Mouse (Mus musculus) lung, embryonic 16.5 days (tissue): Measurements from ENCODE around the gene Haus2. TPM values are rescaled to one million over a fixed set of nuclear protein-coding genes. Genes with fewer than 3 reads are reported as not detected.
"Not testable (repeated sequence)": the region's sequence is repeated elsewhere in the genome, so short reads cannot be mapped to it uniquely, and the experiment has no call there.

ENCODE experiments used
- ATAC-seq: fragments of 200-750 bp; cut with Nextera tagmentation; 2 replicates; pipeline ENCODE4 v1.8.0; 2017; ENCODE audit warnings: low read depth, mild to moderate bottlenecking, moderate library complexity
- H3K27ac ChIP-seq: fragments of 300-500 bp; sonication (generic); 2 replicates; pipeline ENCODE4 v1.5.1; 2014; ENCODE audit warnings: mild to moderate bottlenecking, control low read depth, low read length
- H3K27me3 ChIP-seq: fragments of 300-500 bp; sonication (generic); 2 replicates; pipeline ENCODE4 v1.6.1; 2014; ENCODE audit warnings: low read depth, low read length, mixed read lengths; ENCODE audit not compliant: control insufficient read depth, insufficient read depth
- H3K36me3 ChIP-seq: fragments of 300-500 bp; sonication (generic); 2 replicates; pipeline ENCODE4 v1.6.1; 2014; ENCODE audit warnings: low read length; ENCODE audit not compliant: control insufficient read depth, insufficient read depth
- H3K4me1 ChIP-seq: fragments of 300-500 bp; sonication (generic); replicated peaks from 2 replicates; pipeline ENCODE4 v1.6.1; 2014; ENCODE audit warnings: low read length, mixed read lengths; ENCODE audit not compliant: control insufficient read depth, insufficient read depth
- H3K4me2 ChIP-seq: fragments of 300-500 bp; sonication (generic); 2 replicates; pipeline ENCODE4 v1.6.1; 2014; ENCODE audit warnings: low read depth, low read length, control low read depth
- H3K4me3 ChIP-seq: fragments of 300-500 bp; sonication (generic); 2 replicates; pipeline ENCODE4 v1.5.1; 2014; ENCODE audit warnings: mild to moderate bottlenecking, low read length, control low read depth
- H3K9ac ChIP-seq: fragments of 300-500 bp; sonication (generic); 2 replicates; pipeline ENCODE4 v1.6.1; 2014; ENCODE audit warnings: low read length, control low read depth
- H3K9me3 ChIP-seq: fragments of 300-500 bp; sonication (generic); 2 replicates; pipeline ENCODE4 v1.6.1; 2016; ENCODE audit warnings: low read length; ENCODE audit not compliant: control insufficient read depth
- WGBS: fragments of 180-500 bp; shearing (Covaris S2); extraction: QIAGEN DNeasy Blood & Tissue Kit; methylation state at CpG from one replicate; pipeline ENCODE4 v1.1.7; 2014; 5-methylcytosine and 5-hydroxymethylcytosine counted together
- polyA plus RNA-seq: library from polyadenylated mRNA; unstranded; fragments of >200 nt; fragmentation: Nextera tagmentation; extraction: Ambion mirVana; gene quantifications from 2 replicates; pipeline ENCODE4 v1.2.1, GENCODE M21; 2015

Gene Haus2
- polyA plus RNA-seq, 1 experiment from 2014 or later, result 23.1 TPM

DNA sequence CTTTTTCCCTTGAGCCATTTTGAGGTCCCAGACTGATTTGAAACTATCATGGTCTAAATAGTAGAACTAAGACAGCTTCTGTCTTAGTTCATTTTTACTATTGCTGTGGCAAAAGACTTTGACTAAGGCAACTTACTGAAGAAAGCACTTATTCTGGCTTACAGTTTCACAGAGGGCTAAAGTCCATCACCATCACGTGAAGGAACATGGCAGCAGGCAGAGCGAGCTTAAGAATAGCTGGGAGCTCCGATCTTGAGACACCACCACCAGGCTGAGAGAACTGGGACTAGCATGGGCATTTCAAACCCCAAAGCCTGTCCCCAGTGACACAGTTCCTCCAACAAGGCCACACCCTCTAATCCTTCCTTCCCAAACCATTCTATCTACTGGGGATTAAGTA lies 38.1 kb upstream of the Haus2 start:
- peaks cover 6% of the 10 kb centered on the region for H3K4me1 ChIP-seq
- no peak overlapping the region for H3K4me2 ChIP-seq
- no peaks in the 10 kb centered on the region for H3K27me3 ChIP-seq
- no peak overlapping the region for H3K4me3 ChIP-seq
- H3K27ac ChIP-seq, result no peak overlapping the region
- no peak overlapping the region for H3K9ac ChIP-seq
- WGBS, result 94% methylated on average over 3 of the region's 3 CpGs
- H3K36me3 ChIP-seq, result peaks cover 2% of the 10 kb centered on the region; the same call in 1 of the 2 replicates
- no peaks in the 10 kb centered on the region for H3K9me3 ChIP-seq
- ATAC-seq, result no peak

DNA sequence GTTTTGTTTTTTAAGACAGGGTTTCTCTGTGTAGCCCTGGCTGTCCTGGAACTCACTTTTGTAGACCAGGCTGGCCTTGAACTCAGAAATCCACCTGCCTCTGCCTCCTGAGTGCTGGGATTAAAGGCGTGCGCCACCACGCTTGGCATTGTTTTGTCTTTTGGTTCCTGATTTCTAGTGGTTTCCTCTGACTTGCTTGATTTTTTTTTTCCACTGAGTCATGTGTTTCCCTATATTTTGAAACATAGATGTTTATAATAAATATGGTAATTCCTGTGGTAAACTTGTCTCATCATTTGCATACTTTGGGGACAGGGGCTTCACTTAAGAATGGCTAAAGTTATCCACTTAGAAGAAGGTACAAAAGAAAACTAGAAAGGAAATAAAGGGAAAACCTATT lies 37.0 kb upstream of the Haus2 start:
- H3K9ac ChIP-seq, H3K36me3 ChIP-seq, ATAC-seq, H3K9me3 ChIP-seq, H3K4me1 ChIP-seq, H3K27ac ChIP-seq, H3K4me3 ChIP-seq, H3K27me3 ChIP-seq, H3K4me2 ChIP-seq: not testable (repeated sequence)
- 97% methylated on average over 3 of the region's 3 CpGs for WGBS

DNA sequence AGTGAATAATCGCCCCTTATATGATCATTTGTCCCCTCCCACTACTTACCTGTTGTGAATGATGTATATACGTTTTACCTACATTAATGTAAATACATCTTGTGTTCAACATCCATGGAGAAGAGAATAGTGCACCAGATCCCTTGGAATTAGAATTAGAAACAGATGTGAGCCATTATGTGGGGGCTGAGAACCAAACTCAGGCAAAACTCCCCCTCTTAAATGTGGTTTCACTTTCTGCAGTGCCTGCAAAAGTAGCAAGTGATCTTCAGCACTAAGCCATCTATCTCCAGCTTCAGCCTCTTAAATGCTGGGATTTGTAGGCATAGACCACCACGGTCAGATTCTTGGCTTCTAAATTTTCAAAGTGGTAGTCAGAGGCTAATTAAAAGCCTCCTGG lies 34.1 kb upstream of the Haus2 start:
- no peaks in the 10 kb centered on the region for H3K27me3 ChIP-seq
- no peak for ATAC-seq
- H3K4me3 ChIP-seq, result no peak overlapping the region
- H3K36me3 ChIP-seq, result peaks cover 2% of the 10 kb centered on the region; the same call in 1 of the 2 replicates
- H3K9me3 ChIP-seq, result no peaks in the 10 kb centered on the region
- peaks cover 3% of the 10 kb centered on the region for H3K4me1 ChIP-seq
- H3K27ac ChIP-seq, result no peak overlapping the region
- WGBS, result 85% methylated on average over 3 of the region's 3 CpGs
- no peak overlapping the region for H3K9ac ChIP-seq
- no peak overlapping the region for H3K4me2 ChIP-seq

DNA sequence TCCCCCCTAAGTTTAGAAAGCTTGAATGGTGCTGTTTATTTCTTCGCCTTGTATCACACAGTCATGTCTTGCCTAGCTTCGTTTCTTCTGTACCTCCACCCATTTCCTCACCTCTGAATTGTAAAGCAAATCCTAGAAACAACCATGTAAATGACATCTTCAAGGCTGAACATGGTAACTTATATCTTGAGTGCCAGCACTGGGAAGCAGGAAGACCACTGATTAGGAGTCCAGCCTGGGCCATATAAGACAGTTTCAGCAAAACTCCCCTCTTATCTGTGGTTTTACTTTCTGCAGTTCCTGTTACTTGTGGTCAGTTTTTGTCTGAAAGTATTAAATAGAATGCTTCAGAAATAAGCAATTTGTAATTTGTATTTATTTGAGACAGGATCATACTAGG lies 33.2 kb upstream of the Haus2 start:
- Histone ChIP-seq H3K27me3 (no peaks in the 10 kb centered on the region), H3K9me3 (no peaks in the 10 kb centered on the region), H3K9ac (no peak overlapping the region), H3K4me1 (peaks cover 3% of the 10 kb centered on the region), H3K4me2 (no peak overlapping the region), H3K4me3 (no peak overlapping the region), H3K27ac (no peak overlapping the region), H3K36me3 (peaks cover 2% of the 10 kb centered on the region; the same call in 1 of the 2 replicates)
- no peak for ATAC-seq
- 79% methylated on average over 2 of the region's 2 CpGs for WGBS

DNA sequence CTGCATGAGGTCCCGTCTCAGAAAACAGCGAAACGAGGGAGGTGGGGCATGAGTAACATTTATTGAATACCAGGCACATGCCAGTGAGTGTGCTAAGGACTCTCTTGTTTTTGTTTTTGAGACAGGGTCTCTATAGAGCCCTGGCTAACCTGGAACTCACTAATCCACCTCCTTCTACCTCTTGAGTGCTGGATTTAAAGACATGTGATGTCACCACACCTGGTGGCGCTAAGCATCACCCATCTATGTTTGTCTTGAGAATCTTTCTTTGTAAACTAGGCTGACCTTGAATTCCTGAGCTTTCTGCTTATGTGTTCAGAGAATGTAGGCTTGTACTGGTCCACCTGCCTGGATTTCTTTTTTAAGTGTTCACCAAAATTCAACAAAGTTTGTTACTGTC lies 31.4 kb upstream of the Haus2 start:
- no peaks in the 10 kb centered on the region for H3K27me3 ChIP-seq

DNA sequence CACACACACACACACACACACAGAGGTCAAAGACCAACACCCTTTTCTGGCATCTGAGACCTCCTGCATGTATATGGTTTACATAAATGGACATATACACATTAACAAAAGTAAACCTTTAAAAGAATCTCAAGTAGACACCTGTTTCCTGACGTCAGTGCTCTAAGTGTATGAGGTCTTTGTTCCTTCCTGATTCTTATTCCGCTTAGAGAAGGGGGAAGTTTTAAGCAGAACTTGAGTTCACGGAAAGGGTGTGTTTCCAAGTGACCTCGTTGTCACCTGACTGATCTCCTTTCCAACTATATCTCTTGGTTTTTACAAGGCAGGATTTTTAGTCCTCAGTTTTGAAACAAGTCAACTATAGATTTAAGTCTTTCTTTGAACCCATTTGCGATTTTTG lies 30.9 kb upstream of the Haus2 start:
- H3K9me3 ChIP-seq, result no peaks in the 10 kb centered on the region
- H3K9ac ChIP-seq, result no peak overlapping the region
- no peak overlapping the region for H3K27ac ChIP-seq
- H3K4me1 ChIP-seq, result peaks cover 3% of the 10 kb centered on the region
- H3K36me3 ChIP-seq, result no peaks in the 10 kb centered on the region
- no peaks in the 10 kb centered on the region for H3K27me3 ChIP-seq
- peak; percentile 61; the same call in 1 of the 2 replicates for ATAC-seq
- WGBS, result 43% methylated on average over 5 of the region's 5 CpGs
- no peak overlapping the region for H3K4me2 ChIP-seq
- no peak overlapping the region for H3K4me3 ChIP-seq

More for the DNA sequence above, 31.4 kb upstream of the Haus2 start:
- H3K27ac ChIP-seq, result peak overlapping the region; percentile 2; the same call in 1 of the 2 replicates
- H3K4me2 ChIP-seq, result no peak overlapping the region
- H3K4me3 ChIP-seq, result no peak overlapping the region
- no peaks in the 10 kb centered on the region for H3K9me3 ChIP-seq
- WGBS, result 49% methylated on average over 4 of the region's 4 CpGs
- peaks cover 3% of the 10 kb centered on the region for H3K4me1 ChIP-seq
- no peak overlapping the region for H3K9ac ChIP-seq
- no peak for ATAC-seq
- no peaks in the 10 kb centered on the region for H3K36me3 ChIP-seq

DNA sequence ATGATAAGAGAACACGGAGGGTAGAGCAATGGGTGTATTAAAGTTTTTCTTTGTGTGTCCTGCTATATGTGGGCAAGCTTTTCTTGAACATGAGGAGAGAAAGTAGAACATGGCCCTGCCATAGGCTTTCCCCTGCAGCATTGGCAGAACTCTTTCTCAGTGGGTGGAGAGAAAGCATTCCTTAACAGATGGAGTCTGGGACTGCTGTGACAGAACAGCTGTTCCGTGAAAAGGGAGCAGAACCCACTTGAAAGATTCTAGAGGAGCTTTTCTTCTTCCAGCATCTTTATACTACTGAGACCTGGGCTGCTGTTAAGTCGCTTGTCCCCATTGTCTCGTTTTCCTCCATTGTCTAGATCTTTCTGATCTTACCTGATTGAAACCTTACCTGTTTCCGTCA lies 19.4 kb upstream of the Haus2 start:
- WGBS, result 80% methylated on average over 5 of the region's 5 CpGs
- peaks cover 10% of the 10 kb centered on the region; the same call in 1 of the 2 replicates for H3K36me3 ChIP-seq

DNA sequence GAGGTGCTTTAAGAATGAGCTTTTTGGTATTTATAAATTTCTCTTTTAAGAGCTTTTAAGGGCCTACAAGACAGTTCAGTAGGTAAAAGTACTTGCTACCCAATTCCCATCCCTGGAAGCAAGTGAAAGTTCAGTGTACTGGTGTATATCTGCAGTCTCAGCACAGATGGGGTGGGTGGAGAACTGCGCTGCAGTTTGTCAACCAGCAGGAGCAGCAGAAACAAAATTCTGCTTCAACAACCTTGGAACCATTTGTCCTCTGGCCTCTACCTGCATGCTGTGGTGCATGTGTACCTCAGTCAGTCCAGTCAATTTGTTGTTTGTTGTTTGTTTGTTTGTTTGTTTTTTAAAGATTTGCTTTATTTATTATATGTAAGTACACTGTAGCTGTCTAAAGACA lies 17.0 kb upstream of the Haus2 start:
- no peaks in the 10 kb centered on the region for H3K27me3 ChIP-seq
- H3K9ac ChIP-seq, result no peak overlapping the region
- H3K9me3 ChIP-seq, result no peaks in the 10 kb centered on the region
- H3K4me3 ChIP-seq, result no peak overlapping the region
- H3K4me2 ChIP-seq, result no peak overlapping the region
- 97% methylated on average over 1 of the region's 1 CpGs for WGBS
- no peak overlapping the region for H3K27ac ChIP-seq
- ATAC-seq, result no peak
- H3K4me1 ChIP-seq, result no peaks in the 10 kb centered on the region
- H3K36me3 ChIP-seq, result peaks cover 19% of the 10 kb centered on the region; the same call in 1 of the 2 replicates

More for the DNA sequence above, 19.4 kb upstream of the Haus2 start:
- Histone ChIP-seq H3K27ac (no peak overlapping the region), H3K9ac (no peak overlapping the region), H3K4me2 (no peak overlapping the region), H3K9me3 (no peaks in the 10 kb centered on the region), H3K27me3 (no peaks in the 10 kb centered on the region), H3K4me3 (no peak overlapping the region), H3K4me1 (no peaks in the 10 kb centered on the region)
- ATAC-seq, result no peak

DNA sequence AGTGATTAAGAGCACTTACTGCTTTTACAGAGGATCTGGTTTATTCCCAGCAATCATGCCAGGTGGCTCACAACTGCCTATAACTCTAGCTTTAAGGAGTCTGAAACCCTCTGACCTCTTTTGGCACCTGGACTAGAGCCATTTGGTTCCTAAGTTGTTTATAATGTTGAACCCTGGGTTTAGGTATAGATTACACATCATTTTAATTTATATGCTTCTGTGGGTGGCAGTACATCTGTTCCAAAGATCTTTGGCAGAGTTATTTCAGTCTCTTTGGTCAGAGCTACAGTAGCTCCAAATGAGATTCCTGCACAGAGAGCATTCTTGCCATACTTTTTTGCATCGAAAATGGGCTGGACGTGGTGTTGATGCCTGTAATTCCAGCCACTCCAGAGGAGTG lies 11.4 kb upstream of the Haus2 start:
- Histone ChIP-seq H3K4me2 (no peak overlapping the region), H3K36me3 (peaks cover 30% of the 10 kb centered on the region), H3K4me1 (no peaks in the 10 kb centered on the region), H3K4me3 (no peak overlapping the region), H3K9me3 (no peaks in the 10 kb centered on the region), H3K27ac (no peak overlapping the region), H3K9ac (no peak overlapping the region), H3K27me3 (no peaks in the 10 kb centered on the region)
- 83% methylated on average over 2 of the region's 2 CpGs for WGBS
- ATAC-seq, result no peak

DNA sequence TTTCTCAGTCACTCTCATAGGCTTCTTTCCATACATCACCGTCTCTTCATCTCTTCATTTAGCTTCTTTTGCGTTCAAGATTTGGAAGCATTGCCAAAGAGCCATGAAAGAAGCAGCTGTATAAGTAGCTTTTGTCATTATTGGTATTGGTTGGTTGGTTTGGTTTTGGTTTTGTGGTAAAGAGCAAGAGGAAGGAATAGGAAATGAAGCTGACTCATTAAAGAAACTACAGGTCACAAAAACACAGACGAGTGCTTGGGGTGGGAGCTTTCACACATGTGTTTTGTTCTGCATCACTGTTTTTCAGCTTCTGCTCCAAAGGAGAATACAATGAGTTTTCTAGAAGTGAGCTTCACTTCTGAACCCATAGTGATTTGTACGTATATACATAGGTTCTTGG lies 9.7 kb upstream of the Haus2 start:
- ATAC-seq, result no peak

More for the DNA sequence above, 9.7 kb upstream of the Haus2 start:
- no peaks in the 10 kb centered on the region for H3K27me3 ChIP-seq
- H3K4me3 ChIP-seq, result no peak overlapping the region
- no peaks in the 10 kb centered on the region for H3K4me1 ChIP-seq
- no peaks in the 10 kb centered on the region for H3K9me3 ChIP-seq
- 84% methylated on average over 4 of the region's 4 CpGs for WGBS
- no peak overlapping the region for H3K27ac ChIP-seq
- no peak overlapping the region for H3K9ac ChIP-seq
- H3K36me3 ChIP-seq, result peaks cover 30% of the 10 kb centered on the region
- no peak overlapping the region for H3K4me2 ChIP-seq
